Mouse (Mus musculus) neural tube, embryonic 14.5 days (tissue): ENCODE results near the gene Tctex1d2. TPM values are rescaled to one million over a fixed set of nuclear protein-coding genes. Genes with fewer than 3 reads are reported as not detected.

Source experiments
- ATAC-seq: fragments of 200-750 bp; cut with Nextera tagmentation; 2 replicates; pipeline ENCODE4 v1.8.0; 2017; ENCODE audit warnings: low read depth, mild to moderate bottlenecking, moderate TSS enrichment, moderate library complexity
- H3K27ac ChIP-seq: fragments of 300-500 bp; sonication (generic); 2 replicates; pipeline ENCODE4 v1.5.1; 2014; ENCODE audit warnings: low read depth, mild to moderate bottlenecking, control low read depth, low read length, moderate library complexity, mixed read lengths
- H3K27me3 ChIP-seq: fragments of 300-500 bp; sonication (generic); 2 replicates; pipeline ENCODE4 v1.6.1; 2014; ENCODE audit warnings: low read length; ENCODE audit not compliant: control insufficient read depth, insufficient read depth
- H3K36me3 ChIP-seq: fragments of 300-500 bp; sonication (generic); 2 replicates; pipeline ENCODE4 v1.6.1; 2014; ENCODE audit warnings: low read length, mixed read lengths; ENCODE audit not compliant: control insufficient read depth, insufficient read depth
- H3K4me1 ChIP-seq: fragments of 300-500 bp; sonication (generic); 2 replicates; pipeline ENCODE4 v1.6.1; 2014; ENCODE audit warnings: low read length; ENCODE audit not compliant: control insufficient read depth, insufficient read depth
- H3K4me2 ChIP-seq: fragments of 300-500 bp; sonication (generic); 2 replicates; pipeline ENCODE4 v1.6.1; 2014; ENCODE audit warnings: mild to moderate bottlenecking, low read depth, low read length, control low read depth
- H3K4me3 ChIP-seq: fragments of 300-500 bp; sonication (generic); 2 replicates; pipeline ENCODE4 v1.5.1; 2014; ENCODE audit warnings: low read depth, low read length, control low read depth, mixed read lengths
- H3K9ac ChIP-seq: fragments of 300-500 bp; sonication (generic); replicated peaks from 2 replicates; pipeline ENCODE4 v1.6.1; 2014; ENCODE audit warnings: low read depth, mild to moderate bottlenecking, control low read depth, low read length, mixed read lengths
- H3K9me3 ChIP-seq: fragments of 300-500 bp; sonication (generic); 2 replicates; pipeline ENCODE4 v1.6.1; 2016; ENCODE audit warnings: low read length; ENCODE audit not compliant: control insufficient read depth
- WGBS: fragments of 180-500 bp; shearing (Covaris S2); extraction: QIAGEN DNeasy Blood & Tissue Kit; methylation state at CpG from one replicate; pipeline ENCODE4 v1.1.7; 2014; 5-methylcytosine and 5-hydroxymethylcytosine counted together
- polyA plus RNA-seq: library from polyadenylated mRNA; unstranded; fragments of >200 nt; fragmentation: Nextera tagmentation; extraction: Ambion mirVana; gene quantifications from 2 replicates; pipeline ENCODE4 v1.2.1, GENCODE M21; 2014

Tctex1d2 gene
- polyA plus RNA-seq, 1 experiment from 2014 or later = 41.2 TPM

- Histone ChIP-seq H3K36me3 (peaks cover 19% of the 10 kb centered on the region), H3K27ac (no peak overlapping the region), H3K4me1 (no peaks in the 10 kb centered on the region), H3K4me3 (no peak overlapping the region), H3K27me3 (no peaks in the 10 kb centered on the region), H3K4me2 (no peak overlapping the region), H3K9me3 (no peaks in the 10 kb centered on the region), H3K9ac (no peak overlapping the region)
- WGBS = 90% methylated on average over 5 of the region's 5 CpGs
- ATAC-seq = no peak
These were observed 50.1 kb downstream of the Tctex1d2 start for GRCm38 (mm10) chr16:32469404-32470105.

- ATAC-seq = no peak
- WGBS = 67% methylated on average over 7 of the region's 7 CpGs
- no peak overlapping the region for H3K4me2 ChIP-seq
- no peaks in the 10 kb centered on the region for H3K9me3 ChIP-seq
- no peak overlapping the region for H3K27ac ChIP-seq
- H3K4me3 ChIP-seq = no peak overlapping the region
- no peaks in the 10 kb centered on the region for H3K27me3 ChIP-seq
- H3K4me1 ChIP-seq = no peaks in the 10 kb centered on the region
- H3K9ac ChIP-seq = no peak overlapping the region
- H3K36me3 ChIP-seq = peaks cover 19% of the 10 kb centered on the region
These were observed 52.9 kb downstream of the Tctex1d2 start for GRCm38 (mm10) chr16:32472276-32473015.

- Histone ChIP-seq H3K9ac (no peak overlapping the region), H3K36me3 (peaks cover 4% of the 10 kb centered on the region; the same call in 1 of the 2 replicates), H3K4me2 (no peak overlapping the region), H3K4me1 (no peaks in the 10 kb centered on the region), H3K27me3 (no peaks in the 10 kb centered on the region), H3K27ac (no peak overlapping the region), H3K4me3 (no peak overlapping the region), H3K9me3 (no peaks in the 10 kb centered on the region)
- WGBS = 90% methylated on average over 6 of the region's 6 CpGs
- no peak for ATAC-seq
These were observed 57.8 kb downstream of the Tctex1d2 start for GRCm38 (mm10) chr16:32477315-32477714.

Other genes with a start within 250 kb of the Tctex1d2 start
- not detected in 2 replicates for gene Bex6, start 239.9 kb upstream of the Tctex1d2 start, polyA plus RNA-seq
- gene Fbxo45, start 172.5 kb upstream of the Tctex1d2 start, polyA plus RNA-seq = 13.9 and 17.9 TPM in 2 replicates
- 12.8 and 17.6 TPM in 2 replicates for gene Wdr53, start 172.5 kb upstream of the Tctex1d2 start, polyA plus RNA-seq
- gene Smco1, start 148.2 kb upstream of the Tctex1d2 start, polyA plus RNA-seq = 0.15 TPM in 1 of 2 replicates, not detected in the other
- gene Rnf168, start 142.2 kb upstream of the Tctex1d2 start, polyA plus RNA-seq = 21.5 and 23.2 TPM in 2 replicates
- 24.3 and 31.2 TPM in 2 replicates for gene Ubxn7, start 87.4 kb upstream of the Tctex1d2 start, polyA plus RNA-seq
- not detected in 2 replicates for gene Tm4sf19, start 19.2 kb upstream of the Tctex1d2 start, polyA plus RNA-seq
- gene Pcyt1a, start 11.2 kb downstream of the Tctex1d2 start, polyA plus RNA-seq = 50.9 and 53.2 TPM in 2 replicates
- 0.17 and 0.40 TPM in 2 replicates for gene Slc51a, start 68.2 kb downstream of the Tctex1d2 start, polyA plus RNA-seq
- not detected in 2 replicates for gene Zdhhc19, start 76.6 kb downstream of the Tctex1d2 start, polyA plus RNA-seq
- gene Tfrc, start 189.2 kb downstream of the Tctex1d2 start, polyA plus RNA-seq = 43.6 and 72.1 TPM in 2 replicates
- gene Tnk2, start 224.2 kb downstream of the Tctex1d2 start, polyA plus RNA-seq = 18.7 and 23.9 TPM in 2 replicates